Mouse (Mus musculus): ENCODE measurements around the gene Dclk1. TPM values are rescaled to one million over a fixed set of nuclear protein-coding genes. Genes with fewer than 3 reads are reported as not detected.

The Dclk1 gene
- polyA plus RNA-seq, 1 experiment from 2014 or later = 30.0 TPM

- no peaks in the 10 kb centered on the region for H3K36me3 ChIP-seq (ENCODE audit: insufficient read depth, low read length)
- no peaks in the 10 kb centered on the region; the same call in 1 of the 2 replicates for H3K4me1 ChIP-seq (ENCODE audit: insufficient read depth, low read length)
- no peak overlapping the region for H3K9ac ChIP-seq (replicated peaks; ENCODE audit: low read length)
- no peak for ATAC-seq (ENCODE audit: low FRiP score, low TSS enrichment)
- H3K27ac ChIP-seq (ENCODE audit: low read length) = no peak overlapping the region
- 83% methylated on average over 2 of the region's 2 CpGs for WGBS
- H3K4me3 ChIP-seq (ENCODE audit: low read length) = no peak overlapping the region
- no peaks in the 10 kb centered on the region for H3K9me3 ChIP-seq (ENCODE audit: low read length)
- no peaks in the 10 kb centered on the region for H3K27me3 ChIP-seq (ENCODE audit: insufficient read depth, low read length)
- no peak overlapping the region for H3K4me2 ChIP-seq (replicated peaks; ENCODE audit: low read depth, low read length)
Observed at GRCm38 (mm10) chr3:55430022-55430549, 187.9 kb downstream of the Dclk1 start.

GRCm38 (mm10) chr3:55431223-55431622 is 189.1 kb downstream of the Dclk1 start:
- Histone ChIP-seq H3K27ac (ENCODE audit: low read length) (no peak overlapping the region), H3K4me2 (replicated peaks; ENCODE audit: low read depth, low read length) (no peak overlapping the region), H3K4me1 (ENCODE audit: insufficient read depth, low read length) (no peaks in the 10 kb centered on the region; the same call in 1 of the 2 replicates), H3K4me3 (ENCODE audit: low read length) (no peak overlapping the region), H3K27me3 (ENCODE audit: insufficient read depth, low read length) (no peaks in the 10 kb centered on the region), H3K36me3 (ENCODE audit: insufficient read depth, low read length) (no peaks in the 10 kb centered on the region), H3K9ac (replicated peaks; ENCODE audit: low read length) (no peak overlapping the region), H3K9me3 (ENCODE audit: low read length) (no peaks in the 10 kb centered on the region)
- 93% methylated on average over 3 of the region's 3 CpGs for whole genome bisulfite sequencing
- ATAC-seq (ENCODE audit: low FRiP score, low TSS enrichment) = no peak

GRCm38 (mm10) chr3:55434276-55434675 is 192.1 kb downstream of the Dclk1 start:
- 40% methylated on average over 1 of the region's 1 CpGs for WGBS
- no peak for ATAC-seq (ENCODE audit: low FRiP score, low TSS enrichment)
- H3K27ac ChIP-seq (ENCODE audit: low read length) = no peak overlapping the region
- no peak overlapping the region for H3K4me2 ChIP-seq (replicated peaks; ENCODE audit: low read depth, low read length)
- H3K4me1 ChIP-seq (ENCODE audit: insufficient read depth, low read length) = no peaks in the 10 kb centered on the region; the same call in 1 of the 2 replicates
- H3K36me3 ChIP-seq (ENCODE audit: insufficient read depth, low read length) = no peaks in the 10 kb centered on the region
- no peaks in the 10 kb centered on the region for H3K9me3 ChIP-seq (ENCODE audit: low read length)
- H3K27me3 ChIP-seq (ENCODE audit: insufficient read depth, low read length) = no peaks in the 10 kb centered on the region
- no peak overlapping the region for H3K4me3 ChIP-seq (ENCODE audit: low read length)
- no peak overlapping the region for H3K9ac ChIP-seq (replicated peaks; ENCODE audit: low read length)

GRCm38 (mm10) chr3:55438824-55439446 is 196.8 kb downstream of the Dclk1 start:
- Histone ChIP-seq H3K4me3 (ENCODE audit: low read length) (no peak overlapping the region), H3K9ac (replicated peaks; ENCODE audit: low read length) (no peak overlapping the region), H3K27ac (ENCODE audit: low read length) (no peak overlapping the region), H3K27me3 (ENCODE audit: insufficient read depth, low read length) (no peaks in the 10 kb centered on the region), H3K4me2 (replicated peaks; ENCODE audit: low read depth, low read length) (no peak overlapping the region), H3K36me3 (ENCODE audit: insufficient read depth, low read length) (no peaks in the 10 kb centered on the region), H3K4me1 (ENCODE audit: insufficient read depth, low read length) (no peaks in the 10 kb centered on the region; the same call in 1 of the 2 replicates), H3K9me3 (ENCODE audit: low read length) (no peaks in the 10 kb centered on the region)
- WGBS = 83% methylated on average over 7 of the region's 7 CpGs
- no peak for ATAC-seq (ENCODE audit: low FRiP score, low TSS enrichment)

- 33% methylated on average over 8 of the region's 8 CpGs for WGBS
- ATAC-seq (ENCODE audit: low FRiP score, low TSS enrichment) = no peak
- H3K36me3 ChIP-seq (ENCODE audit: insufficient read depth, low read length) = no peaks in the 10 kb centered on the region
Observed at GRCm38 (mm10) chr3:55440342-55440741, 198.2 kb downstream of the Dclk1 start.

GRCm38 (mm10) chr3:55442012-55442645 is 200.0 kb downstream of the Dclk1 start:
- Histone ChIP-seq H3K9me3 (ENCODE audit: low read length) (no peaks in the 10 kb centered on the region), H3K4me3 (ENCODE audit: low read length) (no peak overlapping the region), H3K27me3 (ENCODE audit: insufficient read depth, low read length) (no peaks in the 10 kb centered on the region), H3K4me2 (replicated peaks; ENCODE audit: low read depth, low read length) (no peak overlapping the region), H3K9ac (replicated peaks; ENCODE audit: low read length) (no peak overlapping the region), H3K27ac (ENCODE audit: low read length) (no peak overlapping the region), H3K4me1 (ENCODE audit: insufficient read depth, low read length) (no peaks in the 10 kb centered on the region), H3K36me3 (ENCODE audit: insufficient read depth, low read length) (no peaks in the 10 kb centered on the region)
- WGBS = 83% methylated on average over 11 of the region's 11 CpGs
- no peak for ATAC-seq (ENCODE audit: low FRiP score, low TSS enrichment)

More at GRCm38 (mm10) chr3:55440342-55440741, 198.2 kb downstream of the Dclk1 start:
- Histone ChIP-seq H3K27me3 (ENCODE audit: insufficient read depth, low read length) (no peaks in the 10 kb centered on the region), H3K27ac (ENCODE audit: low read length) (no peak overlapping the region), H3K4me3 (ENCODE audit: low read length) (no peak overlapping the region), H3K4me1 (ENCODE audit: insufficient read depth, low read length) (no peaks in the 10 kb centered on the region), H3K9me3 (ENCODE audit: low read length) (no peaks in the 10 kb centered on the region), H3K4me2 (replicated peaks; ENCODE audit: low read depth, low read length) (no peak overlapping the region), H3K9ac (replicated peaks; ENCODE audit: low read length) (no peak overlapping the region)

GRCm38 (mm10) chr3:55443271-55443670 is 201.1 kb downstream of the Dclk1 start:
- H3K9ac ChIP-seq (replicated peaks; ENCODE audit: low read length) = no peak overlapping the region
- no peak overlapping the region for H3K27ac ChIP-seq (ENCODE audit: low read length)
- H3K36me3 ChIP-seq (ENCODE audit: insufficient read depth, low read length) = no peaks in the 10 kb centered on the region
- no peaks in the 10 kb centered on the region for H3K4me1 ChIP-seq (ENCODE audit: insufficient read depth, low read length)
- no peak for ATAC-seq (ENCODE audit: low FRiP score, low TSS enrichment)
- H3K4me3 ChIP-seq (ENCODE audit: low read length) = no peak overlapping the region
- H3K9me3 ChIP-seq (ENCODE audit: low read length) = no peaks in the 10 kb centered on the region
- no peaks in the 10 kb centered on the region for H3K27me3 ChIP-seq (ENCODE audit: insufficient read depth, low read length)
- 85% methylated on average over 8 of the region's 8 CpGs for WGBS
- H3K4me2 ChIP-seq (replicated peaks; ENCODE audit: low read depth, low read length) = no peak overlapping the region

GRCm38 (mm10) chr3:55443725-55444124 is 201.6 kb downstream of the Dclk1 start:
- WGBS = 89% methylated on average over 2 of the region's 2 CpGs
- no peak overlapping the region for H3K9ac ChIP-seq (replicated peaks; ENCODE audit: low read length)

GRCm38 (mm10) chr3:55446681-55447080 is 204.5 kb downstream of the Dclk1 start:
- WGBS = 90% methylated on average over 7 of the region's 7 CpGs

More at GRCm38 (mm10) chr3:55443725-55444124, 201.6 kb downstream of the Dclk1 start:
- Histone ChIP-seq H3K27me3 (ENCODE audit: insufficient read depth, low read length) (no peaks in the 10 kb centered on the region), H3K4me3 (ENCODE audit: low read length) (no peak overlapping the region), H3K9me3 (ENCODE audit: low read length) (no peaks in the 10 kb centered on the region), H3K36me3 (ENCODE audit: insufficient read depth, low read length) (no peaks in the 10 kb centered on the region), H3K4me1 (ENCODE audit: insufficient read depth, low read length) (no peaks in the 10 kb centered on the region), H3K4me2 (replicated peaks; ENCODE audit: low read depth, low read length) (no peak overlapping the region), H3K27ac (ENCODE audit: low read length) (no peak overlapping the region)
- no peak for ATAC-seq (ENCODE audit: low FRiP score, low TSS enrichment)

More at GRCm38 (mm10) chr3:55446681-55447080, 204.5 kb downstream of the Dclk1 start:
- no peak overlapping the region for H3K9ac ChIP-seq (replicated peaks; ENCODE audit: low read length)
- H3K4me3 ChIP-seq (ENCODE audit: low read length) = no peak overlapping the region
- no peak overlapping the region for H3K27ac ChIP-seq (ENCODE audit: low read length)
- no peak for ATAC-seq (ENCODE audit: low FRiP score, low TSS enrichment)
- H3K4me1 ChIP-seq (ENCODE audit: insufficient read depth, low read length) = no peaks in the 10 kb centered on the region
- no peaks in the 10 kb centered on the region for H3K27me3 ChIP-seq (ENCODE audit: insufficient read depth, low read length)
- no peaks in the 10 kb centered on the region for H3K36me3 ChIP-seq (ENCODE audit: insufficient read depth, low read length)
- H3K9me3 ChIP-seq (ENCODE audit: low read length) = 0 out of 2 replicates have a peak, but pooled peaks cover 2% of the 10 kb centered on the region
- H3K4me2 ChIP-seq (replicated peaks; ENCODE audit: low read depth, low read length) = no peak overlapping the region
